Mouse (Mus musculus): ENCODE measurements around the gene Ppia.

- TF ChIP-seq POLR2A (IDR thresholded peaks at IDR 0.05; ENCODE audit: extremely low read depth, insufficient read depth, low read length) = no peak
- no peak for TF ChIP-seq CTCF (IDR thresholded peaks at IDR 0.05; ENCODE audit: low read depth, low read length)
Observed at GRCm38 (mm10) chr11:6447493-6447892, 32.2 kb downstream of the Ppia start.
